Mouse (Mus musculus): Measurements from ENCODE around the gene Mthfd1l. TPM values are rescaled to one million over a fixed set of nuclear protein-coding genes. Genes with fewer than 3 reads are reported as not detected.

Mthfd1l gene
- polyA plus RNA-seq, 1 experiment: 0.77 TPM

- DNase-seq: peak; percentile 37
- Histone ChIP-seq H3K4me1 (ENCODE audit: control insufficient read depth, insufficient read depth, low read length) (no peaks in the 10 kb centered on the region), H3K27me3 (replicated peaks; ENCODE audit: control insufficient read depth, insufficient read depth, low read length) (no peaks in the 10 kb centered on the region), H3K4me3 (ENCODE audit: insufficient read depth, low read depth, low read length) (no peak overlapping the region), H3K36me3 (ENCODE audit: control insufficient read depth, insufficient read depth, low read length) (no peaks in the 10 kb centered on the region), H3K27ac (ENCODE audit: insufficient read depth, low read depth, low read length) (no peak overlapping the region)
- 45% methylated on average over 3 of the region's 3 CpGs for WGBS
- TF ChIP-seq POLR2A (IDR thresholded peaks at IDR 0.05; ENCODE audit: low read depth, low read length) (no peak), CTCF (conservative IDR thresholded peaks at IDR 0.05; ENCODE audit: insufficient read depth, insufficient read length, low read depth, low read length) (no peak)
These were observed 5.4 kb downstream of the Mthfd1l start for GRCm38 (mm10) chr10:3978326-3978725.

GRCm38 (mm10) chr10:3978792-3979488 lies 6.0 kb downstream of the Mthfd1l start:
- no peak for TF ChIP-seq POLR2A (IDR thresholded peaks at IDR 0.05; ENCODE audit: low read depth, low read length)
- no peak for TF ChIP-seq CTCF (conservative IDR thresholded peaks at IDR 0.05; ENCODE audit: insufficient read depth, insufficient read length, low read depth, low read length)
- no peak overlapping the region for H3K4me3 ChIP-seq (ENCODE audit: insufficient read depth, low read depth, low read length)
- no peak for DNase-seq
- 74% methylated on average over 5 of the region's 5 CpGs for WGBS
- H3K4me1 ChIP-seq (ENCODE audit: control insufficient read depth, insufficient read depth, low read length): no peaks in the 10 kb centered on the region
- no peaks in the 10 kb centered on the region for H3K36me3 ChIP-seq (ENCODE audit: control insufficient read depth, insufficient read depth, low read length)
- H3K27me3 ChIP-seq (replicated peaks; ENCODE audit: control insufficient read depth, insufficient read depth, low read length): no peaks in the 10 kb centered on the region
- no peak overlapping the region for H3K27ac ChIP-seq (ENCODE audit: insufficient read depth, low read depth, low read length)

- Histone ChIP-seq H3K4me1 (ENCODE audit: control insufficient read depth, insufficient read depth, low read length) (no peaks in the 10 kb centered on the region), H3K4me3 (ENCODE audit: insufficient read depth, low read depth, low read length) (no peak overlapping the region), H3K27me3 (replicated peaks; ENCODE audit: control insufficient read depth, insufficient read depth, low read length) (no peaks in the 10 kb centered on the region), H3K36me3 (ENCODE audit: control insufficient read depth, insufficient read depth, low read length) (no peaks in the 10 kb centered on the region; the same call in 1 of the 2 replicates), H3K27ac (ENCODE audit: insufficient read depth, low read depth, low read length) (no peak overlapping the region)
- 77% methylated on average over 4 of the region's 4 CpGs for WGBS
- no peak for DNase-seq
- TF ChIP-seq POLR2A (IDR thresholded peaks at IDR 0.05; ENCODE audit: low read depth, low read length): no peak
- TF ChIP-seq CTCF (conservative IDR thresholded peaks at IDR 0.05; ENCODE audit: insufficient read depth, insufficient read length, low read depth, low read length): no peak
These were observed 7.3 kb downstream of the Mthfd1l start for GRCm38 (mm10) chr10:3980231-3980630.

- TF ChIP-seq POLR2A (IDR thresholded peaks at IDR 0.05; ENCODE audit: low read depth, low read length): no peak
- TF ChIP-seq CTCF (conservative IDR thresholded peaks at IDR 0.05; ENCODE audit: insufficient read depth, insufficient read length, low read depth, low read length): no peak
- no peak overlapping the region for H3K27ac ChIP-seq (ENCODE audit: insufficient read depth, low read depth, low read length)
- WGBS: 79% methylated on average over 6 of the region's 6 CpGs
These were observed 17.5 kb downstream of the Mthfd1l start for GRCm38 (mm10) chr10:3990295-3990883.

GRCm38 (mm10) chr10:3993365-3994102 lies 20.6 kb downstream of the Mthfd1l start:
- H3K4me1 ChIP-seq (ENCODE audit: control insufficient read depth, insufficient read depth, low read length): no peaks in the 10 kb centered on the region
- no peak overlapping the region for H3K4me3 ChIP-seq (ENCODE audit: insufficient read depth, low read depth, low read length)
- TF ChIP-seq CTCF (conservative IDR thresholded peaks at IDR 0.05; ENCODE audit: insufficient read depth, insufficient read length, low read depth, low read length): no peak
- no peak for TF ChIP-seq POLR2A (IDR thresholded peaks at IDR 0.05; ENCODE audit: low read depth, low read length)
- 88% methylated on average over 8 of the region's 8 CpGs for WGBS
- no peak overlapping the region for H3K27ac ChIP-seq (ENCODE audit: insufficient read depth, low read depth, low read length)
- no peaks in the 10 kb centered on the region for H3K27me3 ChIP-seq (replicated peaks; ENCODE audit: control insufficient read depth, insufficient read depth, low read length)
- no peaks in the 10 kb centered on the region for H3K36me3 ChIP-seq (ENCODE audit: control insufficient read depth, insufficient read depth, low read length)
- DNase-seq: no peak

More at GRCm38 (mm10) chr10:3990295-3990883, 17.5 kb downstream of the Mthfd1l start:
- Histone ChIP-seq H3K36me3 (ENCODE audit: control insufficient read depth, insufficient read depth, low read length) (no peaks in the 10 kb centered on the region), H3K4me1 (ENCODE audit: control insufficient read depth, insufficient read depth, low read length) (no peaks in the 10 kb centered on the region), H3K4me3 (ENCODE audit: insufficient read depth, low read depth, low read length) (no peak overlapping the region), H3K27me3 (replicated peaks; ENCODE audit: control insufficient read depth, insufficient read depth, low read length) (no peaks in the 10 kb centered on the region)
- DNase-seq: no peak

- Histone ChIP-seq H3K36me3 (ENCODE audit: control insufficient read depth, insufficient read depth, low read length) (no peaks in the 10 kb centered on the region), H3K27ac (ENCODE audit: insufficient read depth, low read depth, low read length) (no peak overlapping the region), H3K27me3 (replicated peaks; ENCODE audit: control insufficient read depth, insufficient read depth, low read length) (no peaks in the 10 kb centered on the region), H3K4me3 (ENCODE audit: insufficient read depth, low read depth, low read length) (no peak overlapping the region), H3K4me1 (ENCODE audit: control insufficient read depth, insufficient read depth, low read length) (no peaks in the 10 kb centered on the region)
- TF ChIP-seq POLR2A (IDR thresholded peaks at IDR 0.05; ENCODE audit: low read depth, low read length) (no peak), CTCF (conservative IDR thresholded peaks at IDR 0.05; ENCODE audit: insufficient read depth, insufficient read length, low read depth, low read length) (0 out of 2 replicates have a peak, but pooled peaks have one; percentile 18)
- DNase-seq: no peak
- WGBS: 93% methylated on average over 4 of the region's 4 CpGs
These were observed 22.4 kb downstream of the Mthfd1l start for GRCm38 (mm10) chr10:3995277-3995676.

Data from kidney, adult 2 months (tissue).